Mouse (Mus musculus): ENCODE measurements around the gene Mat2a.

The Mat2a gene

DNA sequence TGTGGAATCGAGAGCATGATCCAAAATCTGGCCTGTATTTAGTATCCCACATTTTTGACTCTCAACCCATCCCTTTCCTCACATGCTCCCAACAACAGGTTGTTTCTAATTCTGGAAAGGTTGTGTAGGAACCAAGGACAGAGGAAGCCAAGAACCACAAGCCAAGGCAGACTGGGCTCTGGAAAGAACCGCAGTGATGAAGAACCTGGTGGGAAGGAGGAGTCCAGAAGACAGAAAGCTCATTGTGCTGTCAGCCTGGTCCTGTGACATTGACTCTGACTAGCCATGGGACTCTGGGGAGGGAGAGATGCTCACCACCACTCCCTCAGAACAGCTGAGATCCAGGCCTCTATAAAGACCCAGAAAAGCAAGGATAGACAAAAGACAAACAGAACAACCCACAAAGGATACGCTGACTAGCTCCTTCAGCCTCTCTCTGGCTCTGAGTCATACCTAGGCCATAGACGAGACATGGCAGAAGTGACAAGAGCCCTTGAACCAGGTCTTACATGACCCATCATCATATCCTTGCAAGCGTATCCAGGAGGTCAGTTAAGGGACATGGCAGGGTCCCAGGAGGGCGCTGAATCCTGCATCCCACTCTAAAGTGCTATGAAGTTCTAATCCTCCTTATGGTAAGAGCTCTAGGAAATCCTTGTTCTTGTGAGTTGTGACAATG, 56.1 kb downstream of the Mat2a start:
- no peak for DNase-seq (ENCODE audit: low read depth, low spot score)

Measured in forelimb bud, embryonic 11.5 days (tissue).